Mouse (Mus musculus): ENCODE measurements at regions not wholly inside any gene's neighbourhood (a gene's known extent, or its start where the extent isn't known, plus 50 kb on each side); places are given as distances from the start of the nearest gene placed in this dataset.

DNA sequence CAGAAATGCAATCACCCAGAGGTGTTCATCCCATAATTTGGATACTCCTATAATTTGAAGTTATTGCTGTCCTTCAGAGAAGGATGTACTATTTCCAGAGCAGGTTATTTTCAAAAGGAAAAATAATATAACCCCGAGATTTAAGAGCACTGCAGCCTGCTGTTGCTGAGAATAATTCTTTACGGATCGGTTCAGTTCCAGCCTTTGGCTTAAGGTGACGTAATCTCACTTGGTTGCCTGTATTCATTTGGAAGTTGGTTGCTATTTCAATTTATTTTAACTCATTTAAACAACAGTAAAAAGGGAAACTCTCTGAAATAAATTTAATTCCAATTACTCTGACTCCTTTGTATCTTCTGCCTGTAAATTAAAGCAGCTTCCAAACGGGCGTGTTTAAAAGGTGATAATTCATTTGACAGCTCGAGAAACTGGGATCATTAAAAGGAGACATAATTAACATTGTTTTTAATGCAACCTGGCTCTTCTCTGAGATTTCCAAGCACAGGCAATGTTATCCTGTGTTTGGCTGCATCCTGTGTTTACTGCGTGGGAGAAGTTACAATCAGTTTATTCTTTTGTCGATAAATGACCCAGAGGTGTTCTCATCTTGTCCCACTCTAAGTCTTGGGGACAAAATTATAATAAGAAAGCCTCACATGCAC is 568.5 kb downstream of the Gm16223 start:
- no peak for DNase-seq

DNA sequence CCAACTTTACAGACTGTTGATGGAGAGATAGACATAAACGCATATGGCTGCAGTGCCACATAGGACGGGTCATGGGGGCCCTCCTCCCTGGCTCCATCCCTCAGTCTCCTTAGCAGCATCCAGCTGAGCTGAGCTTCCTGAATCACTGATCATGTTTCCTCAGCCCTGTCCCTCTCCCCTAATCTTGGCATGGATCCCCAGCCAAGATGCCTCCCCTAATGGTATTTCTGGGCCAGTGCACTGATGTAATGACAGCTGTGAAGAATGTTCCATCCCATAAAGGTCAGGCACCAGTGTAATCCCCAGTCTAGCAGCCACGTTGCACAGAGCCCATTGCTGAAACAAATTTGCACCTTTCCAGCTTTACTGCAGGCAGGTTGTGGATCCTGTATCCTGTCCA is 576.5 kb upstream of the Cpeb2 start:
- no peak for DNase-seq

DNA sequence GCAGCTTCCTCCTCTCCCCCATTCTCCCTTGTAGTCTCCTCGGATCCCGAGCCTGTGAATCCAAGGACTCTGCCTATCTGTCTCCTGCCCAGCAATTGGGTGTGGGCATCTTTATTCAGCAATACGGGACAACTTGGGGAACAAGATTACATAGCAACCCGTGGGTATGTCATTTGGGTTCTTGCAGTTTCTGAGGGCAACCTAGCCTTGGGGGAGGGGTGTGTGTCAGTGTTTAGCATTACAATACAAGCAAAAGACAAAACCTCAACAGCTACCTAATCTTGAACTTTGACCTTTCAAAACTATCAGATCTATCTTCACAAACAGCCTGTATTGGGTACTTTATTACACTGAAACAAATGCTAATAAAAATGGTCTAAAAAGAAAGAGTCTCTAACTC is 573.0 kb upstream of the Cpeb2 start:
- no peak for DNase-seq

DNA sequence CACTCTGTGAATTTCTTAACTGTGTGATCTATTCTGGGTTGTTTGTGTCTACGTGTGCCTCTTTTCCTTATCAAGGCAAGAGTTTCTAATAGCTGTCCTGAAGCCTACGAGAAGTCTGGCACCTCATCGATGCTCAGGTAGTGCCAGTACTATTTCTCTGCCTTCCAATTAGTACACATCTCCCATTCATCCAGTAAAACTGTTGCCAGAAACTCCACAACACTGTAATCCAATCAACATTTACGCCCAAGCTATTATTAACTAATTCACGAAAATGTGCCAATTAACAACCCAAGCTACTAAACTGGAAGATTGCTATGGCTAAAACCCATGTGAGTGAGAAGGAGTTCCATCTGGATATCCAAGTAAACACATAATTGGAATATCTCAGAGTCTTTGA is 553.4 kb upstream of the Cpeb2 start:
- no peak for DNase-seq

DNA sequence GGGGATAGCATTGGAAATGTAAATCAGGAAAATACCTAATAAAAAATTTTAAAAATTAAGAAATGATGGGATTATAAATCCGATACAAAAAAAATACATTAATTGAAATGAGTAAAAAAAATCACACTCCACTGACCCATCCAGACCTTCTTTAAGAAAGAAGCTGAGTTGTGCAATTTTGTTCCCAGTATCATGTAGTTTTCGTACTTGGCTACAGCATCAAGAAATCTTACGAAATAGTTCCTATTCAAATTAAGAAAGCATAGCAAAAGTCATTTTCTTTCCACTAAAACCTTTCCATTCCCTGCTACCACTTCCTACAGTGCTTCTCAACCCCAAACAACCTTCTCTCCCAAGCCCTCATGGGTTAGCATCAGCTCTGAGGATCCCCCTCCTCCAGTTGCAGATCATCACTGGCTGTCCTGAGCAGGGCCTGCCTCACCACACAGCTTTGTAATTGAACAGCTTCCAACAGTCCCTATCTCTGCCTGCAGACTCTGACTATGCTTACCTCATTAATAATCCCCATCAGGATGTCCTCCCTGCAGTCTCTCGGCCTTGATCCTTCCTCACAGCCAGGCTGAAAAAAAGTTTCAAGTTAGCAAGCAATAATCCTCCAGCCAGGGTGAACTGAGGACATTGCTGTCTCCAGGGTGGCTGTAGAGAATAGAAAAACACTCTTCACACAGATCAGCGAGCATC is 547.5 kb upstream of the Cpeb2 start:
- DNase-seq, result peak; percentile 87

DNA sequence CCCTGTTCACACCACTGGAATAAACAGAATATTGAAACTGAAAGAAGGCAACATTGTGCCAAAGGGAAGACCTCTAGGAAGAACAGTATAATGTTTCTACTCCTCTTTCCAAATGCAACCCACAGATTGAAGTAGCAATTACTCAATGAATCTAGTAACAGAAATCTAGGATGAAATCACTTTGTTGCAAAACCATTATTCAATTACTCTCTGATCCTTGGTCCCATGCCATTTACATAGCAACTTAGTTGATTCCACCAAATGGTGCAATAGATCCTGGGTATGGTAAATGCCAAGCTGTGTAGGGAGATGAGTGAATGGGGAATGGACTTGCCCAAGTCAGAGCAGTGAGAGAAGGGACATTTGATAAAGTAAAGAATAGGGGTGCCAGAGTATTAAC is 545.8 kb upstream of the Cpeb2 start:
- DNase-seq, result no peak
